Mouse (Mus musculus) G1E (cell line): ENCODE measurements around the gene Mtmr6.

Experiments
- CTCF ChIP-seq: IDR thresholded peaks from 2 replicates; pipeline ENCODE4 v1.5.1; 2012; ENCODE audit warnings: low read depth, low read length, inconsistent platforms, mixed read lengths
- GATA1 ChIP-seq: IDR thresholded peaks from 2 replicates; pipeline ENCODE4 v1.6.1; 2012; ENCODE audit warnings: borderline replicate concordance, low read length, inconsistent platforms, mixed read lengths
- POLR2AphosphoS5 ChIP-seq: IDR thresholded peaks from 2 replicates; pipeline ENCODE4 v1.6.1; 2012; ENCODE audit warnings: low read depth, low read length, inconsistent platforms; ENCODE audit not compliant: insufficient replicate concordance

DNA sequence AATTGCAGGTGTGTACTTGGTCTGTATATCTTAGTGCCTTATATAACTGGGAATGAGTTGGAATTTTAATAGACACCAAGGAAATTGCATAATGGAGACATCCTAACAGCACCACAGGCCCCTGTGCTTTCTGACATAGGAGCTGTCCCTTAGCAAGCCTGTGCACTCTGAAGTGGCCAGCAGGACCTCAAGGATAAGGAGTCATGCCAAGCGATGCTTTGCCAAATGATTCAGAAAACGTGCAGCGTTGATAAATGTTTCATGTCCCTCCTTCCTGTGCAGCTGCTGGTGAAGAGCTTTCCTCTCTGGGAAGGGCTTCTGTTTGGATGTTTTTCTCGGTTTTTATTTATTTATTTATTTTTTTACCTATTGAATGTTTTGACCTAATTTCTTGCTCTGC is 45.7 kb downstream of the Mtmr6 start:
- TF ChIP-seq CTCF (no peak), GATA1 (no peak), POLR2AphosphoS5 (no peak)
